Mouse (Mus musculus) mesoderm, embryonic 11.5 days (tissue): ENCODE data around the gene Rbfox1.

Source experiments
- DNase-seq: peaks from one replicate; pipeline ENCODE4 v3.0.0-alpha.2; 2012; ENCODE audit warnings: low read depth, low spot score

Gene Rbfox1

GRCm38 (mm10) chr16:6095604-6096372 lies 210.6 kb downstream of the Rbfox1 start:
- DNase-seq, result no peak

GRCm38 (mm10) chr16:6097244-6098040 lies 212.3 kb downstream of the Rbfox1 start:
- peak; percentile 34 for DNase-seq

DNA sequence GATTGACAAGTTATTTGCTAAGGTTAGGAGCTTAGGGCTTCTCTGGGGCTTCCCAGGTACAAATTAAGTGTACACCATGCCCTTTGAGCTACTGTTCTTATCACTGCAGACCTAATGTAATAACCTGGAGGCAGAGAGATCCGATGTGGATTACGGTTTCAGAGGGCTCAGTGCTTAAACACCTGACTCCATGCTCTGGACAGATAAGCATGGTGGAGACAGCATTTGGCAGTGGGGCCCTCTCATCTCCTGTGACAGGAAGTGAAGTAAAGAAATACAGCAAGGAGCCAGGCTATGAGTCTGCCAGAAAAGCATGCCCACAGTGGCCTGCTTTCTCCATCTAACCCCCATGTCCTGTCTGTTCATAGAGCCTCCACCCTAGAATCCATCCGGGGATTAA lies 213.0 kb downstream of the Rbfox1 start:
- no peak for DNase-seq

GRCm38 (mm10) chr16:6099598-6099997 lies 214.4 kb downstream of the Rbfox1 start:
- DNase-seq, result no peak

DNA sequence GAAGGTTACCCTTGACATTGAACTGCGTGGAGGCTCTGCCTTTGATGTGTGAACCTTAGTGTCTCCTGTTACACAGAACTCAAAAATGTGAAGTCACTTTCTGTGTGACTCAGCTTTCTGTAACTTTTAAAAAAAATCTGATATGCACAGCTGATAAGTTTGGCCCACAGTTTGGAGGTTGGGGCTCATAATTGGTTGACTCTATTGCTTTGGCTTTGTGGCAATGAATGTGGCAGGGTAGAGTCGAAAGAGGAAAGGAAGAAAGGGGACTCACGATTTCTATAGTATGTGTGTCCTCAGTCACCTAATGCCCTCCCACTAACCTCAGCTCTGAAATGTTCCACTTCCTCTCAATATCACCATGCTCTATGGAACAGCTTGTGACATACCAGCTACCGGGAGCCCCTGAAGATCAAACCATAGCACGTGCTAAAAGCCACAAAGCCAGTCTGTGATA lies 215.3 kb downstream of the Rbfox1 start:
- DNase-seq, result no peak

DNA sequence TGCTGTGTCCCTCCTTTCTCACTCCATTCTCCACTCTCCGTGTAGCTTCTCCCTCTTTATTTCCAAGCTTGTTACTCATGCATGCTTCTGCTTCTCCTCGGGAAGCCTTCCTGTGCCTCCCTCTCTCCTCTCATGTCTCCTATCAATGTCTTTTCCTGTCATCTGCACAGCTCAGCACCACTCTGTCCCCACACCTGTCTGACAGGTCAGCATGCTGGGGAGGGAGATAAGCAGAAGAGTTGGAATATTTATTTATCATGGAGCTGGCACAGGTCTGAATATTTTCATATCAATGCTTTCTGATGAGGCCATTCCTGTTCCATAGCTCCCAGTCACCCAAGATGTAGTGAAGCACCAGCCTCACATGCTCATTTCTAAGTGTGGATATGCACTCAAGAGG lies 218.6 kb downstream of the Rbfox1 start:
- no peak for DNase-seq

GRCm38 (mm10) chr16:6110121-6110520 lies 225.0 kb downstream of the Rbfox1 start:
- DNase-seq, result no peak

- no peak for DNase-seq
Measured at GRCm38 (mm10) chr16:6113836-6114475, 228.8 kb downstream of the Rbfox1 start.

GRCm38 (mm10) chr16:6119472-6119871 lies 234.3 kb downstream of the Rbfox1 start:
- no peak for DNase-seq

DNA sequence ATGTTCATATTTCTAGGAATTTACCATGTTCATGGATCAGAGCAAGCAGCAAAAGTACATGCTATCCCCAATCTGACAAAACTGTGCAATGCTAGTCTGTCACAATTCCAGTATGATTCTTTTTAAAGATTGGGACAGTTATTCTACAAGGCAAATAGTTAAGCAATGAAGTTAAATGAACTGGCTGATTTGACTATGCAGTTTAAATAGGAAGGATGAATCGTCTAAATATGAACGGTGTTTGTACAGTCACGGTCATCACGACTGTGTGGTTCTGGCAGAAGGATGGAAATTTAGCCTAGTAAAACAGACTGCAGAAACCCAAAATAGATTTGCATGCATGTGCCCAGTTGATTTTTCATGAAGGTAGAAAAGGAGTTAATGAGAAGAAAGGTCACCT lies 236.1 kb downstream of the Rbfox1 start:
- DNase-seq, result no peak

- DNase-seq, result no peak
Measured at GRCm38 (mm10) chr16:6122859-6123258, 237.7 kb downstream of the Rbfox1 start.

DNA sequence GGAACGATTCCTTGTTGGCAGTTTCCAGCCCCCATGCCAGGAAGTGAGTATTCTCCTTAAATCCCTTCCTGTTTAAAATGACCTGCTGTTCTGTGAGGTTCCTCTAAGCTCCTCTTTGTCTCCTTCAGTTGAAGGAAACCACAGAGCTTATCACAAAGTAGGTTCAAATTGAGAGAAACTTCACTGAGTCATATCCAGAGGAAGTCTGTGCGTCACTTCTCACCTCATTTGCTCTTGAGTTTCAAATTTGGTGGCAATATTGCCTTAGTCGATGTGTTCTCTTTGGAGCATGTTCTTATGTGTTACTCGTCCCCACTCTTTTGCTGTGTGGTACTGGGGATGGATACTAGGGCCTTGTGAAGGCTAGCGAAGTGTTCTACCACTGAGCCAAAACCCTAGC lies 243.2 kb downstream of the Rbfox1 start:
- no peak for DNase-seq

- no peak for DNase-seq
Measured at GRCm38 (mm10) chr16:6135016-6135415, 249.9 kb downstream of the Rbfox1 start.

DNA sequence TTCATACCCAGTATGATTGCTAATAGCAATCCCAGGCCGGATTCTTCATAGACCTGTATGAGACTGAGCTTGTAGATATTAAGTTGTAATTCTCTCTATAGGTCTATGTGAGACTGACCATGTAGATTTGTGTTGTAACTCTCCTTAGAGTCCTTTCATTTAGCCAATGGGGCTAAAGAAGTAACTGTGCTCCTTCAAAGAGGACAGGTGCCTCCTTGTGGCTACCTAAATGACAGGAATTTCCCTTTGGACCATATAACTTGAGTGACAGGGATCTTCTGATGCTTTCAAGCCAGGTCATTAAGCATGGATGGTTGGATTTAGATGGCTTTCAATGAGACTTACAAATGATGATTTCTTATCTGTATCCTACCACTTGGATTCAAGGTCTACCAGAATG lies 254.3 kb downstream of the Rbfox1 start:
- DNase-seq, result no peak

DNA sequence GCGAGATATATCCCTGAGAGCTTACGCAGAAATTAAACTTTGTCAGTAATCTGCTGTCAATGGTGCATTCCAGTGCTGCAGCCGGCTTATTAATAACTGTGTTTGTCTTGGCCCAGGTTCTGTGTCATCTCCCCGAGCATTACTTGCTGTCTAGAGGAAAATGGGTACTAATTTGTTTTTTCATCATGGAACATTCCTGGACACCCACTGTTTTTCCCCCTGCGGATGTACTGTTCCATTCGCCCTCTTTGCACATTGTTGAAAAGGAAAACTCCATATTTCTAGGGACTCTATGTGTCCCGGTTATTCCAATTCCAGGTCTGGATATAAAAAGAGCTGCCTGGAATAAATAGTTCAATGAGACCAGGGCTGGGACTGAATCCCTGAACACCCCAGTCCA lies 262.8 kb downstream of the Rbfox1 start:
- DNase-seq, result no peak

DNA sequence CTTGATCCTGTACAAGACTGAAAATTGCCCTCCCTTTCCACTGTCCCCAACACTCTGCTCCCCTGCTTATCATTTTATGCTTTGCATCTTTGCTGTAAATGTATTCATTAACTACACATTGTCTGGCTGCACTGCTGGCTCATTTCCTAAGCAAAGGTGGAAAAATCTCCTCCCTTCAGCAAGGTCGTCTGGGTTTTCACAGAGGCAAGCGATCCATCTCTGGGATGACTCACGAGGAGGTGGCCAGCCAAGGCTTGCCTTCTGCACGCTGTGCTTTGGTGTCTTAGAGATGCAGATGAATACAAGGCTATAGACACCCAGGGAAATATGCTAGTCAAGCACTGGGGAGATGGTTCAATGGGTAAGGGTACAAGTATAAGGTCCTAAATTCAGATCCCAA lies 264.2 kb downstream of the Rbfox1 start:
- DNase-seq, result no peak

GRCm38 (mm10) chr16:6155556-6155955 lies 270.4 kb downstream of the Rbfox1 start:
- DNase-seq, result no peak

DNA sequence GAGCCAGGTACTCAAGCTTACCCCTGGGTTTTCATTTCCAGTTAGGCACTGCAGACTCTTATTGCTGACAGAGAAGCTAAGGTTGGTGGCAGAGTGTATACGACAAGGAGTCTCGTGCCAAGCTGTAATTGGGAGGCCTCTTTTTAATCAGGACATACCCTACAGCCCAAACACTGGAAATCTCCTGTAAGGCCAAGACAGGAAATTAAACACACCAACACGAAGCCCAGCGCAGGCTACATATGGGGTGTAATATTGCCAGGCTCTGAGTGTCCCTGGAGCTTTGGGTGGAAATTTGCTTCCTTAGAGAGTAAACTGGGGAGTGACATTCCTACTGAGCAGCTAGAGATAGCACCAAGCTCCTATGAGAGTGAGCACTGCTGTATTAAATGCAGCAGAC lies 279.3 kb downstream of the Rbfox1 start:
- DNase-seq, result no peak

DNA sequence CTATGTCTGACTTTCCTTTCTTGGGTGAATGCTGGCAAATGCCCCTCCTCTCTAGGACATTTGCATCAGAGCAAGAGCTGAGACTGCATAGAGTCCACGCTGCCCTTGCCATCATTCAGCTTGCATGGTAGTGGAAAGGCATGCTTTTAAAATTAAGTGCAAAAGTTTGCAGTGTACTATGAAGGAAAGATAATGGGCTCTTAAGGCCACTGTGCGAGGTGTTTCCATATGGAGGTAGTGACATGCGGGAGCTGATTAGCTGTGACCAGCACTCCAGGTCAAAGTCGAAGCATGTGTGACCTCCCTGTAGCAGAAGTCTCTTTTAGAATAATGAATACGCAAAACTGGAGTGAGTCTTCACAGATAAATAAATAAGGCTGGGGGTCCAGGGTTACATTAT lies 284.2 kb downstream of the Rbfox1 start:
- DNase-seq, result no peak

- DNase-seq, result peak; percentile 2
Measured at GRCm38 (mm10) chr16:6180819-6181218, 295.7 kb downstream of the Rbfox1 start.

GRCm38 (mm10) chr16:6182329-6182728 lies 297.2 kb downstream of the Rbfox1 start:
- DNase-seq, result no peak

- no peak for DNase-seq
Measured at GRCm38 (mm10) chr16:6192358-6192757, 307.2 kb downstream of the Rbfox1 start.
